ENCODE assay signal across 22 mouse cellular contexts in genomic region chr16:25147486-25147885, GRCm38 (mm10).
DNase-seq lines count a peak whose midpoint lies in the region; ATAC-seq and TF ChIP-seq lines count a peak whose summit lies in the region.
"Had no signal": no experiment of that assay in that cellular context is flagged by ENCODE, and none has a peak within 500 bp of the region (broad histone marks: within the 10 kb centered on the region; RNA-seq: fewer than 3 reads in every experiment).

No protein-coding gene starts in this region.

- no peak for TF ChIP-seq POLR2A in MEL (IDR thresholded peaks at IDR 0.05; ENCODE audit: control insufficient read depth in 1 of 2, insufficient read depth in 1 of 2, low read depth in 1 of 2, low read length in 2 of 2, poor library complexity in 1 of 2)

- no peaks in the 10 kb centered on the region for H3K4me1 ChIP-seq in lung, embryonic 14.5 days (ENCODE audit: insufficient read depth)
- peaks cover 3% of the 10 kb centered on the region in 2 experiments; a peak in 3 of 4 replicates for H3K4me1 ChIP-seq in MEL (ENCODE audit: control insufficient read depth in 1 of 2, insufficient read depth in 2 of 2, low read length in 2 of 2)
- H3K4me1 ChIP-seq: embryonic facial prominence, embryonic 15.5 days; forebrain, embryonic 12.5 days; heart, embryonic 13.5 days; hindbrain, embryonic 12.5 days had no signal

- no peaks in the 10 kb centered on the region for H3K36me3 ChIP-seq in lung, embryonic 14.5 days (ENCODE audit: insufficient read depth)
- peaks cover 0 to 3% of the 10 kb centered on the region in 2 experiments; a peak in 2 of 4 replicates for H3K36me3 ChIP-seq in MEL (ENCODE audit: control insufficient read depth in 1 of 2, insufficient read depth in 2 of 2, low read length in 2 of 2)
- H3K36me3 ChIP-seq: embryonic facial prominence, embryonic 15.5 days; forebrain, embryonic 12.5 days; heart, embryonic 13.5 days; hindbrain, embryonic 12.5 days had no signal

- TF ChIP-seq CTCF in lung, embryonic 14.5 days (IDR thresholded peaks at IDR 0.05; ENCODE audit: low read depth): no peak
- no peak for TF ChIP-seq CTCF in MEL (IDR thresholded peaks at IDR 0.05 in 2 of 3, conservative IDR thresholded peaks at IDR 0.05 in 1 of 3; ENCODE audit: control insufficient read depth in 1 of 3, insufficient read depth in 1 of 3, low read depth in 2 of 3, low read length in 3 of 3, poor library complexity in 1 of 3, severe bottlenecking in 1 of 3)

- peak; percentile 35 for DNase-seq in lung, embryonic 14.5 days
- no peak for DNase-seq in lung, postnatal 14 days
- DNase-seq in 3T3-L1 (ENCODE audit: low read depth, low spot score): peak; percentile 20
- peak; percentile 5 for DNase-seq in MEL (ENCODE audit: low read depth, low spot score)
- no peak for DNase-seq in frontal cortex, postnatal 14 days (ENCODE audit: low spot score in 2 of 2)
- DNase-seq in adrenal gland, postnatal 14 days: no peak
- DNase-seq: adrenal gland, adult 8-10 months; cerebellum, adult 18-20 months; cerebellum, adult 9-11 months; cerebellum, postnatal 36 days; forebrain, postnatal 0 days; gastrocnemius, adult 2 months; gastrocnemius, postnatal 25 days; heart, postnatal 4 days had no signal

- no peak for ATAC-seq in lung, embryonic 14.5 days (ENCODE audit: insufficient read depth)
- 0 out of 2 replicates have a peak, but pooled peaks have one; percentile 59 for ATAC-seq in erythroid progenitor cell, adult 5-6 weeks (replicated peaks; ENCODE audit: low FRiP score, poor library complexity, severe bottlenecking)
- ATAC-seq: forebrain, postnatal 0 days; hindbrain, embryonic 16.5 days; inflammation-experienced regulatory T-cells, adult 6 months; intestine, postnatal 0 days had no signal

- H3K27me3 ChIP-seq in lung, embryonic 14.5 days (ENCODE audit: insufficient read depth, low read length): no peaks in the 10 kb centered on the region
- no peaks in the 10 kb centered on the region for H3K27me3 ChIP-seq in MEL (ENCODE audit: control insufficient read depth in 1 of 2, insufficient read depth in 2 of 2, low read length in 2 of 2)
- H3K27me3 ChIP-seq: embryonic facial prominence, embryonic 15.5 days; forebrain, embryonic 12.5 days; heart, embryonic 13.5 days; hindbrain, embryonic 12.5 days had no signal

- H3K9me3 ChIP-seq in lung, embryonic 14.5 days (ENCODE audit: low read depth, low read length): no peaks in the 10 kb centered on the region
- no peaks in the 10 kb centered on the region for H3K9me3 ChIP-seq in MEL (replicated peaks; ENCODE audit: insufficient read depth, low read length)
- H3K9me3 ChIP-seq: embryonic facial prominence, embryonic 15.5 days; forebrain, embryonic 12.5 days; hindbrain, embryonic 12.5 days had no signal

- H3K9ac ChIP-seq in lung, embryonic 14.5 days: no peak overlapping the region
- H3K9ac ChIP-seq in MEL (ENCODE audit: control insufficient read depth, low read depth, low read length, poor library complexity, severe bottlenecking): no peak overlapping the region
- H3K9ac ChIP-seq: embryonic facial prominence, embryonic 15.5 days; forebrain, embryonic 12.5 days; forebrain, postnatal 0 days; heart, embryonic 13.5 days; hindbrain, embryonic 12.5 days had no signal

- TF ChIP-seq RAD21 in MEL (IDR thresholded peaks at IDR 0.05; ENCODE audit: low read depth, low read length): no peak

- TF ChIP-seq EP300 in MEL (IDR thresholded peaks at IDR 0.05; ENCODE audit: low read depth in 1 of 2, low read length in 2 of 2): no peak

- 57% methylated on average over 4 of the region's 4 CpGs for WGBS in lung, embryonic 14.5 days

- H3K4me3 ChIP-seq in lung, embryonic 14.5 days (ENCODE audit: low read depth, low read length): no peak overlapping the region
- no peak overlapping the region for H3K4me3 ChIP-seq in MEL (ENCODE audit: control insufficient read depth in 1 of 2, insufficient read depth in 1 of 2, low read depth in 2 of 2, low read length in 2 of 2)
- H3K4me3 ChIP-seq: embryonic facial prominence, embryonic 15.5 days; forebrain, embryonic 12.5 days; gastrocnemius, adult 2 months; heart, embryonic 13.5 days; hindbrain, embryonic 12.5 days had no signal

- no peak overlapping the region for H3K4me2 ChIP-seq in lung, embryonic 14.5 days
- H3K4me2 ChIP-seq: embryonic facial prominence, embryonic 15.5 days; forebrain, embryonic 12.5 days; heart, embryonic 13.5 days; hindbrain, embryonic 12.5 days had no signal

- no peaks in the 10 kb centered on the region for H3K79me2 ChIP-seq in MEL (ENCODE audit: control insufficient read depth, insufficient read depth, low read length, poor library complexity)

- H3K27ac ChIP-seq in lung, embryonic 14.5 days (ENCODE audit: low read depth): no peak overlapping the region
- no peak overlapping the region for H3K27ac ChIP-seq in MEL (ENCODE audit: control insufficient read depth, low read depth, low read length)
- H3K27ac ChIP-seq: embryonic facial prominence, embryonic 15.5 days; forebrain, embryonic 12.5 days; gastrocnemius, adult 2 months; heart, embryonic 13.5 days; hindbrain, embryonic 12.5 days had no signal

TF ChIP-seq in MEL, 35 proteins besides CTCF, POLR2A, EP300 and RAD21:
- TF ChIP-seq ELF1 (IDR thresholded peaks at IDR 0.05; ENCODE audit: low read depth, low read length) (no peak), CHD1 (IDR thresholded peaks at IDR 0.05; ENCODE audit: low read depth, low read length) (no peak), ZNF384 (IDR thresholded peaks at IDR 0.05; ENCODE audit: low read depth, low read length) (no peak), KAT2A (conservative IDR thresholded peaks at IDR 0.05; ENCODE audit: low read depth, low read length) (no peak), POLR2AphosphoS2 (IDR thresholded peaks at IDR 0.05; ENCODE audit: low read length) (no peak), MAFK (IDR thresholded peaks at IDR 0.05; ENCODE audit: borderline replicate concordance, low read depth, low read length) (no peak)

Comparison
In these comparisons a context has a peak if more than half of its experiments do, and no peak if none do; other contexts are left out.
1. DNase-seq: peak in lung, embryonic 14.5 days (single experiment), 3T3-L1 (single experiment) and MEL (single experiment); none in lung, postnatal 14 days (single experiment), frontal cortex, postnatal 14 days (0 of 2) and adrenal gland, postnatal 14 days (single experiment).